Mouse (Mus musculus) heart, postnatal 10 days (tissue): ENCODE measurements at regions not wholly inside any gene's neighbourhood (a gene's known extent, or its start where the extent isn't known, plus 50 kb on each side); places are given as distances from the start of the nearest gene placed in this dataset.

Source experiments
- DNase-seq, 2 experiments: peaks; one replicate each; pipeline ENCODE4 v3.0.0; 2021
- intact Hi-C: fragments of 180-260 bp; cut with DNase I; formaldehyde crosslinking; loops from one replicate; pipeline ENCODE4 v1.15.1; 2025

GRCm38 (mm10) chr5:55014952-55015351 is 1016.7 kb downstream of the Stim2 start:
- intact Hi-C loops: no loop called here
- DNase-seq: no peak

GRCm38 (mm10) chr5:55049287-55049913 is 1051.1 kb downstream of the Stim2 start:
- intact Hi-C loops: no loop called here
- peak; percentile 28 to 45 for DNase-seq
